Mouse (Mus musculus) liver, embryonic 14.5 days (tissue): ENCODE results near the gene E2f4.
A peak's percentile ranks its signal among the peaks of the same experiment; 100 is the strongest.

Source experiments
- CTCF ChIP-seq: IDR thresholded peaks from 2 replicates; pipeline ENCODE4 v1.5.1; 2016; ENCODE audit warnings: antibody characterized with exemption, low read depth, control low read depth
- EP300 ChIP-seq: IDR thresholded peaks from 2 replicates; pipeline ENCODE4 v1.6.1; 2016; ENCODE audit warnings: antibody characterized with exemption, low read depth

GRCm38 (mm10) chr8:105261326-105261980 lies 36.0 kb upstream of the E2f4 start:
- TF ChIP-seq CTCF (0 out of 2 replicates have a peak, but pooled peaks have one; percentile 13), EP300 (no peak)
